Mouse (Mus musculus) hematopoietic stem cell, adult 5-6 weeks (primary cell): ENCODE measurements around the gene Cklf. TPM values are rescaled to one million over a fixed set of nuclear protein-coding genes. Genes with fewer than 3 reads are reported as not detected.
"Not testable (repeated sequence)": the region's sequence is repeated elsewhere in the genome, so short reads cannot be mapped to it uniquely, and the experiment has no call there.

Source experiments
- ATAC-seq, 2 experiments: fragments of 125-278 bp in 1 of 2; replicated peaks in 1 of 2; 2 replicates each; pipeline ENCODE4 v1.8.0; 2016 to 2017; ENCODE audit warnings: inconsistent platforms in 2 of 2, mild to moderate bottlenecking in 2 of 2, moderate number of reproducible peaks in 2 of 2, low read depth in 1 of 2, moderate TSS enrichment in 1 of 2; ENCODE audit not compliant: low FRiP score in 2 of 2, poor library complexity in 2 of 2, severe bottlenecking in 2 of 2, insufficient read depth in 1 of 2, low TSS enrichment in 1 of 2
- total RNA-seq: library from RNA; stranded (forward); fragments of 172-1452, 232-1000 nt; gene quantifications from 2 replicates; pipeline ENCODE4 v1.2.3, GENCODE M21; 2017

Gene Cklf
- total RNA-seq, 1 experiment from 2014 or later = 23.2 TPM

GRCm38 (mm10) chr8:104249442-104249996 is 1.1 kb upstream of the Cklf start:
- no peak for ATAC-seq

GRCm38 (mm10) chr8:104251461-104251860 is 800 bp downstream of the Cklf start:
- ATAC-seq = no peak

GRCm38 (mm10) chr8:104253016-104253415 is 2.4 kb downstream of the Cklf start:
- ATAC-seq = peak in 1 of 2 experiments; percentile 24; a peak in 1 of 4 replicates

GRCm38 (mm10) chr8:104261802-104262201 is 11.1 kb downstream of the Cklf start:
- ATAC-seq = not testable (repeated sequence)

- not testable (repeated sequence) for ATAC-seq
These were observed 13.7 kb downstream of the Cklf start for GRCm38 (mm10) chr8:104264271-104264935.

- no peak for ATAC-seq
These were observed 17.7 kb downstream of the Cklf start for GRCm38 (mm10) chr8:104268368-104268767.

GRCm38 (mm10) chr8:104268937-104269440 is 18.3 kb downstream of the Cklf start:
- ATAC-seq = no peak

GRCm38 (mm10) chr8:104293081-104293480 is 42.4 kb downstream of the Cklf start, which contains the start of gene Cmtm2a:
Gene Cmtm2a, minus strand, starts transcription at chr8:104293181.
- not testable (repeated sequence) for ATAC-seq

- ATAC-seq = no peak
These were observed 43.7 kb downstream of the Cklf start for GRCm38 (mm10) chr8:104294396-104294795.

GRCm38 (mm10) chr8:104301577-104301976 is 50.9 kb downstream of the Cklf start:
- ATAC-seq = not testable (repeated sequence)

GRCm38 (mm10) chr8:104302536-104302935 is 51.9 kb downstream of the Cklf start:
- ATAC-seq = not testable (repeated sequence)

GRCm38 (mm10) chr8:104304962-104305361 is 54.3 kb downstream of the Cklf start:
- peak in 1 of 2 experiments; percentile 21; a peak in 1 of 4 replicates for ATAC-seq

GRCm38 (mm10) chr8:104308341-104308740 is 57.7 kb downstream of the Cklf start:
- ATAC-seq = not testable (repeated sequence)

- not testable (repeated sequence) for ATAC-seq
These were observed 58.9 kb downstream of the Cklf start, which contains the start of the genes Gm45711 and Cmtm1 for GRCm38 (mm10) chr8:104309441-104310155. Gene Gm45711, minus strand, starts transcription at chr8:104310081. Gene Cmtm1, minus strand, starts transcription at chr8:104310145.

- ATAC-seq = not testable (repeated sequence)
These were observed 61.4 kb downstream of the Cklf start for GRCm38 (mm10) chr8:104312023-104312422.

GRCm38 (mm10) chr8:104313311-104313710 is 62.6 kb downstream of the Cklf start:
- ATAC-seq = no peak
